Mouse (Mus musculus) G1E (cell line): Measurements from ENCODE around the gene Ehmt2.

Experiments used
- CTCF ChIP-seq: IDR thresholded peaks from 2 replicates; pipeline ENCODE4 v1.5.1; 2012; ENCODE audit warnings: low read depth, low read length, inconsistent platforms, mixed read lengths
- GATA1 ChIP-seq: IDR thresholded peaks from 2 replicates; pipeline ENCODE4 v1.6.1; 2012; ENCODE audit warnings: borderline replicate concordance, low read length, inconsistent platforms, mixed read lengths

GRCm38 (mm10) chr17:34931735-34932098 lies 33.4 kb downstream of the Ehmt2 start:
- TF ChIP-seq CTCF: no peak
- no peak for TF ChIP-seq GATA1
